Mouse (Mus musculus) ES-CJ7 (cell line): ENCODE measurements around the gene Ucn3.

Experiments used
- DNase-seq: peaks from one replicate; pipeline ENCODE4 v3.0.0; 2011; ENCODE audit warnings: low read depth, low spot score

Ucn3 gene

DNA sequence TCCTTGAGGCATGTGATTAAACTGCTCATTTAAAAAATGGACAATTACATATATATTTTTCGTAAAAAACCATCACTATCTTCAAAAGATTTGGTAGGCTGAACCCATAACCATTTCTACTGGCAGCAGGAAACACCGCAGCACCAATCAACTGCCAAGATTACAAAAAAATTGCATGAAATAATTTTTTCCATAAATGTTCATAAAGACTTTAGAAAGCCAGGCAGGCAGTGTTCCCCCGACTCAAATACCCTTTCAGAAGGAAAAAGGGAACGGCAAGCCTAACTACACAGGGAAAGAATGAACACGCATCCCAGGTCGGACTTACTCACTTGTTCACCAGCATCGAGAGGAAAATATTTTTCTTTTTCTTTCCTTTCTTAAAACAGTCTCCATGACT is 52.5 kb downstream of the Ucn3 start:
- no peak for DNase-seq

DNA sequence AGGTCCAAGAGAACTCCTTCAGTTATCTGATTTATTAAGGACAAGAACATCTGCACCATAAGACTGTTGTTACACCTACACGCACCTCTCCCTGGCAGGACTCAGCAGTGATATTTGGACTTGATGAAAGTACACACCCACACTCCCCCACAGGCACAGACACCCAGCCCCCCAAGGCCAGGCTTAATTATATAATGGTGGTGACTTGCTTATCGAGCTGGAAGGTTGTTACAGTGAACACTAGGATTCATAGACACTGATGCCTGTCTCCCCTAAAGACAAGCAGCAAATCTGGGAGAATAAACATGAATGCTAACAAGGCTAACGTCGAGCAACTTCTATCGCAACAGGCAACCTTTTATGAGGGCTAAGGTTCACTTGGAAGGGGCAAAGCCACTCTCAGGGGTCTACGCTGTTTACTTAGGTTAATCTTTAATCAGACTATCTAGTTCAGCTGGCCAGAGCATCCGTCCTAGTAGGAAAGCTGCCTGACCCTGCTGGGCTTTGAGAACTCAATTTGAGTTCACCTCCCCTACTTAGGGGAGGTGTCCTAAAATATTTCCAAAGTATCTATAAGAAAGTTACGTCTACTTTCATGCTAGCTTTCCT is 53.6 kb downstream of the Ucn3 start:
- DNase-seq, result no peak
